Mouse (Mus musculus) urinary bladder, postnatal 25 days (tissue): ENCODE results near the gene Zcwpw1.
A peak's percentile ranks its signal among the peaks of the same experiment; 100 is the strongest.

Experiments used
- DNase-seq: peaks from one replicate; pipeline ENCODE4 v3.0.0; 2022; ENCODE audit warnings: low spot score

Zcwpw1 gene

GRCm38 (mm10) chr5:137784546-137784945 lies 3.1 kb upstream of the Zcwpw1 start:
- no peak for DNase-seq

GRCm38 (mm10) chr5:137785164-137786031 lies 2.2 kb upstream of the Zcwpw1 start:
- DNase-seq: no peak

DNA sequence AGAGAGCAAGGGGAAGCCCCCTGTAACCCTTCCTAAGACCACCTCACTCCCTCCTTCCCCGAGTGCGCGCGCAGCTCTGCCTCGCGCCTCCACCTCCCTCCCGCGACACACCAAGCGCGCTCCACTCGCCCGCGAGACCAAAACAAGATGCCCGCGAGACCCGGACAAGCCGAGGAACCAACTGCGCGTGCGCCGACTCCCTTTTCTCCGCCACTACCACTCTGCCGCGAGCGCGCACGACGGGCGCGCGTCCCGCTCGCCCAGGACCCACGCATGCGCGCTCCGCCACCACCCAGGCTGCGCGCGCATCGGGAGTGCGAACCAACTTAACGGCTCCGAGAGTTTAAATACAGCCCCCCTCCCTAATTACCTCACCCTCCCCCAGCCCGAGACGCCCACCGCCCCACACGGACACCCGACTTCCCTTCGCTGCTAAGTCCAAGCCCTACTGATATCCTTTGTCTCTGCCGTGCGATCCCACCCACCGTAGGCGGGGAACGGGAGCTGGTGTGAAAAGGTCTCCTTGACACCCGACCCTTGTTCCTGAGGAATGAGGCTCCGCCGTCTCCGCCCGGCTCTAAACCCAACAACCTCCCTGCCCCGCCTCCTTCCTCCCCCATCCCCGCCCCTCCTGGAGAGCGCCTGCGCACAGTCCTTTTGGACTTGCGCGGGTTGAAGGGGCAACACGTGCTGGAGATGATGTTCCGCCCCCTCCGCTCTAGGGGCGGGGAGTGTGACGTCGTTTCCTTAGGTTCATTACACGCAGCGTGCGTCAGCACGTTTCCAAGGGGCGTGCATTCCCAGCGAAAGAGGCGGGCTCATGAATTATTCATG lies 1.3 kb upstream of the Zcwpw1 start:
- peak; percentile 99 for DNase-seq

DNA sequence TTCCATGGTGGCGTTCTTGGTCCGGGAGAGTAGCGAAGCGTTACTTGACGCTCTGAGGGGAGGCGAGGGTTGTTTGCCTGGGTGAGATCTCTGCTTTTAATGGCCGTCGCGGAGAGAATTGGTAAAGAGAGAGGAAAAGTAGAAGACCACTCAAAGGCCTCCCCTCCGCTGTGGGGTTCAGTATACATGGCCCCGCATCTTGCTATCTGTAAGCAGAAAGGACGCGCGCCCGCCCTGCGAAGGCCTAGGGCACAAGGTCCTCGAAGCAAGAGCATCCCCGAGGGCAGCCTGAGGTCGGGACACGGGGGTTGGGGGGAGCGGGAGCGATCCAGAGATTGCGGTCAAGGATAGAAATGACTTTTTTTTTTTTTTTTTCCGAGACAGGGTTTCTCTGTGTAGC lies 573 bp downstream of the Zcwpw1 start:
- no peak for DNase-seq

- DNase-seq: no peak
Observed at GRCm38 (mm10) chr5:137788946-137789531, 1.4 kb downstream of the Zcwpw1 start.

DNA sequence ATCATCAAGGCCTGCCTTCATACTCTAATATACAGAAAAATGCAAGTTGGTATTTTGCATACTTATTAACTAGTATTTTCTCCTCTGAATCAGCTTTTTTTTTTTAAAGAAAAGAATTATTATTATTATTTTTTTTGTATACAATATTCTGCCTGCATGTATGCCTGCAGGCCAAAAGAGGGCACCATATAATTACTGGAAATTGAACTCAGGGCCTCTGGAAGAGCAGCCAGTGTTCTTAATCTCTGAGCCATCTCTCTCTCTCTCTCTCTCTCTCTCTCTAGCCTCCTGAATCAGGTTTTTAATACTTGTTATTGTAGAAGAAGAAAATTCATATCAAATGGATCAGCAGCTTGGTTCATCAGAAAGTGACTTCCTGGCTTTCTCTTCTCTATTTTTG lies 4.0 kb downstream of the Zcwpw1 start:
- DNase-seq: no peak

DNA sequence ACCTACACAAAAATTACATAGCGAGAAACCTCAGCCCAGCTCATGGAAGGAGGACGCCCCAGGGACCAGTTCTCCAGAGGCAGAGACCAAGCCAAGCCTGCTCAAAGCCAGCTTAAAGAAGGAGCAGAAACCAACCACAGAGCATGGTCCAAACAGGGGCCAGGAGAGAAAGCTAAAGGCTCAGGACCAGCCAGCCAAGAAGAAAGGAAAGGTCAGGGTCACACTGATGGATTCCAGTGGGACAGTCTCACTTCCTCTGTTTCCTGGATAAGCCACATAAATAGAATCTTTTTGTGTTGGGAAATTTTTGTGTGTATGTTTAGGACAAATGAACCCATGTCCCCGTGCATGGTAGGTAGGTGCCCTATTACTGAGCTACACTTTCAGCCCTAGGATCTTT lies 9.0 kb downstream of the Zcwpw1 start:
- DNase-seq: no peak

DNA sequence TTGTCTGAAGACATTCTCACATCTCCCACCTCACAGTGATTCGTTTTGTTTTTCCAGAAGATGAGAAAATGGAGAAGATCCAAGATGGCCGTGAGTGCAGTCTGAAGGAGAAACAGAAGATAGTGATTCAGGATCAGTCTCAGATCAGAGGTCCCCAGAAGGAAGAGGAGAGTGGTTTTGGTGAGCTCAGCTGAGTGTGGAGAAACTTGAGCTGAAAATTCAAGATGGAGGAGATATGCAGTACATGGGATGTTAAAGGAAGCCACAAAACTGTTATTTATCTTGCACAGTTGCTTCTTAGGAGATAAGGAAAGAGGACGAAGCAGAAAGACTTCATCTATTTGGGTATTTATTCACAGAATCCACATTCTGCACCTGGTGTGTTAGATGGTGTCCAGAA lies 13.3 kb downstream of the Zcwpw1 start:
- DNase-seq: no peak

DNA sequence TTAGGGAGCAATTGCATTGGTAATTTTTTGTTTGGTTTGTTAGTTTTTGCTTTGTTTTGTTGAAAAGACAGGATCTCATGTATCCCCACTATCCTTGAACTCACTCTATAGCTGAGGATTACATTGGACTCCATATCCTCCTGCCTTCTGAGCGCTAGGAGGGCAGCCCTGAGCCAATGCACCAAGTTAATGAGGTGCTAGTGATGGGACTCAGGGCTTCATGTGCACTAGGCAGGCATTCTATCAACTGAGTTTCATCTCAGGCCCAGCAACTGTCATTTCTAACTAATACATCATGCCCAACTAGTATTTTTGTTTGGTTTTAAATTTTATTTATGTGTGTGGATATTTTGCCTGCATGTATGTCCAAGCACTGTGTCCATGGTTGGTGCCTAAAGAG lies 18.6 kb downstream of the Zcwpw1 start:
- DNase-seq: no peak

DNA sequence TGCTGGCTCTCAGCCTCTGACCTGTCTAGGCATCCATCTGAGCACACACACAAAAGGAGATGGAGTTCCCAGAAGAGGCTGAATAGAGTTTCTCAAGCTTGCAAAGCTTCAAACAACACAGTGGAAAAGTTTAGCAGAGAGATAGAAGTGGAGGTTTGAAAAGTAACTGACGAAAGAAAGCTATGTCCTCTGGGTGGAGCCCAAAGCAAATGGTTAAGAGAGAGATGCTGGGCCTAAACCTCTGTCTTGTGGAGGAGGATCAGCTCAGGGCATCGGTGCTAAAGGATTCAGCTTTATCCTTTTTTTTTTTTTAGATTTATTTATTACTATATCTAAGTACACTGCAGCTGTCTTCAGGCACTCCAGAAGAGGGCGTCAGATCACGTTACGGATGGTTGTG lies 20.7 kb downstream of the Zcwpw1 start:
- no peak for DNase-seq

DNA sequence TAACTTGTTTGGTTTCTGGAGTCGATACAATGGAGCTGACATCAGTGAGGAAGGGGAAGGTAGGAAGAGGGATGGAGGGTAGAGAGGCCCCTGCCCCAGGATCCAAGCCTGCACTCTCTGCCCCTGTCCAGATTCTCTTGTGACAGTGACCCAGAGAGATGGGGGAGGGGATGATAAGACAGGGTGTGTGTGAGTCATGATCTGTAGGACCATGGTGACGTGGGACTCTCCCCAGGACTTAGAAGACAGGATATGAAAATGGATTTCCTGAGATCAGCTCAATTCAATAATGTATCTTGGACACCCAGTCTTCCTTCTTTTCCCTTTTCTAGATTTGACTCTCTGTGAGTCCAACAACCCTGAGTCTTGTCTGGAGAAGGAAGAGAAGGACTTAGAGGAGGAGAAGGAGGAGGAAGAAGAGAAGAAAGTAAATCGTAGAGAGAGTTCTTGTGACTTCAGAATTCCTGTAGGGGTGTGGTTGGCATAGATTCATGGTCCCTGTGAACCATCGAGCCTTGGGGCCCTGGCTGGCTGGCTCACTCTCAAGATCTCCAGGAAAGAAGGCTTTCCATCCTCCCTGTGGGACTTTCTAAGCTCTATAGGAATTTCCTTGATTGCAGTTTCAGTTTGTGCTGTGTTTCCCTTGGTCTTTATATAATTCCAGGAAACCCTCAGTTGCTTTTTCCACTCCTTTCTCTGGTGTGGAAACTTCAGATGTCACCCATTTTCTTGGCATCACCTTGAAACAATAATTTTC lies 30.0 kb downstream of the Zcwpw1 start:
- no peak for DNase-seq

- DNase-seq: no peak
Observed at GRCm38 (mm10) chr5:137822126-137822525, 34.5 kb downstream of the Zcwpw1 start.

GRCm38 (mm10) chr5:137822602-137823001 lies 35.0 kb downstream of the Zcwpw1 start:
- DNase-seq: no peak

DNA sequence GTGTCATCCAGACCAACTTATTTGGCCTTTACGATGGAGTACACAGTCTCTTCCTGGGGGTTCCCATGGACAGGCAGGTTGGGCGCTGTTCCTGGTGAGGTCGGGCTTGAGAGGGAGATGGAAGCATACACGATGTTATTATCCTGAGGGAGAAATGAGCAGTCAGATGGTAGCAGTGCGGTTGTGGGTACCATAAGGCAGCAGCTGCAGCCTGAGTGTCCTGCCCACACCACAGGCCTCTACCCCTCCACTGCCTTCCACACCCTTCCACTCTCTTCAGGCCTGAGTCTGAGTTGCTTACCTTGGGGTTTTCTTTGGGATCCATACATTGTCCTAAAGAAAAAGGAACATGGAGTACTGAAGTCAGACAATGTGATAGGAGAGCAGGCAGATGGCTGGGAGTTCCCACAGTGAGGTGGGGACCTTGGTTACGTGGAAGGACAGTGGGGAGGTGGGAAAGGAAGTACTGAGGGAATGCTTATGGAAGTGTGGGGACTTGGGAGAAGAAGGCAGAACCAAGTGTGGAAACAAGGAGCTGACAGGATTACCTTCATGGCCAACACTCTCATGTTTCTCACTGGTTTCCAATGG lies 36.0 kb downstream of the Zcwpw1 start:
- DNase-seq: no peak

- DNase-seq: no peak
Observed at GRCm38 (mm10) chr5:137825030-137825429, 37.4 kb downstream of the Zcwpw1 start.

DNA sequence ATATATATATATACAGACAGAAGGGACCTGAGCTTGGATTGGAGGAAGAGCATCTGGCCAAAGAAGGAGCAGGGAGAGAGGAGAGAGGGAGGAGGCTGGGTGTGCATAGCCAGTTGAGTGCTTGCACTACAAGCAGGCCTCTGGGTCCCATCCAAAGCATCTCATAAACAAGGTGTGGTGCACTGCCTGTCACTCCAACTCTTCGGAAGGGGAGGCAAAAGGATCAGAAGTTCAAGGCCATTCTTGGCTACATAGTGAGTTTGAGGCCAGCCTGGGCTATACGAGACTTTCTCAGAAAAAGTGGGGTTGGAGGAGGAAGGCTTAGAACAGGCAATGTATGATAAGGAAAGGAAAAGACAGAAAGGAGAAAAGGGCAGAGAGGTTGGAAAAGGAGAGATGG lies 38.4 kb downstream of the Zcwpw1 start:
- no peak for DNase-seq

- DNase-seq: no peak
Observed at GRCm38 (mm10) chr5:137826421-137826820, 38.8 kb downstream of the Zcwpw1 start.

- DNase-seq: no peak
Observed at GRCm38 (mm10) chr5:137828694-137829093, 41.1 kb downstream of the Zcwpw1 start.

DNA sequence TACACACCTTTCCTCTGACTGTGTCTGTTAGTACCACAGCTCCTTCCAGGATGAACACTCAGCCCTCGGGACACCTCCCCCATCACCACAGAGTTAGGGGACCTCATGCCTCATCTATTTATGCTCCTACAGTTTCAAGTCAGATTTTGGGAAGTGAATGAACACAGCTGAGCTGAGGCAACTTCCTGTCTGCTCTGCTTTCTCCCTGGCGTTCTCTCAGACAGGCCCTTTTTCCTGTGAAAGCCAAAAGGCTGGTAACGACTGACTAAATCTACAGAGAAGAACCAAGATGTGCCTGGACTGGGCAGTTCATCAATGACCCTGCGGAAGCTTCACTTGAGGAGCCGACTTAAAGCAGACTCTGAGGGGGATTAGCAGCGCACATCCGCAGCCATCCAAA lies 42.6 kb downstream of the Zcwpw1 start:
- DNase-seq: no peak

DNA sequence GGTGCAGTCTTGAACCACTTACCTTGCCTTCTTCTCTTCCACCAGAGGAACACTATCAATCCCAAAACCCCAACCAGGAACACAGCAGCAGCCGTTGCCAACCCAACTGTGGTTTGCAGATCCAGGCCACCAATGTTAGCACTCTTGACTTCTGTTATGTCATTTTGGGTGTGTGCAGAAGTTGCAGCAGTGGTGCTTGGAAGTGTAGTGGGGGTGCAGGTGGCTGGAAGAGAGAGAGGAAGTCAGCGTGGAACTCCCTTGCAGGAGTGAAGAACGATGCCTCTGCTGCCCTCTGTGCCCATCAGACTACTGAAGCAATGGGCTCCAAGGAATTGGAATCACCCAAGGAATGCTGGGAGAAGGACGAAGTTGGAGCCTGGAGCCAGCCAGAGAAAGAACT lies 43.5 kb downstream of the Zcwpw1 start:
- no peak for DNase-seq

DNA sequence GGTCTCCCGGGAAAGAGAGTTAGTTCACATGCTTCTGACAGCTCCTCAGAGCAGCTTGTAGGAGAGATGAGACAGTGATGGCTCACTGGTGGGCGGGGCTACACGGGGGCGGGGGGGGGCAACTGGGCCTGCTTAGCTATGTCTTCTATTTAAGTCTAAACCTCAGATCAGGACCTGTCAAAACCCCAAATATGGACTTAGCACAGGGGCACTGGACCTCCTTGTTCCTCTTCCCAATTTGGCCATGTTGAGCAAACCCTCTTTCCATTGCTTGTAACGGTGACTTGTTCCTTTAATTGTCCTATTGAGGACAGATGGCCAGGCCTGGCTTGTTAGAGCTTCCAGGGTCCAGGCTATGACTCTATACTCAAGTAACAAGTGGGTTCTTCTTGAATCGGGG lies 43.9 kb downstream of the Zcwpw1 start:
- no peak for DNase-seq

GRCm38 (mm10) chr5:137833500-137833899 lies 45.9 kb downstream of the Zcwpw1 start:
- DNase-seq: no peak
